Mouse (Mus musculus): ENCODE data around the gene Gm21149.
"Not testable (repeated sequence)": the region's sequence is repeated elsewhere in the genome, so short reads cannot be mapped to it uniquely, and the experiment has no call there.

Gm21149 gene

DNA sequence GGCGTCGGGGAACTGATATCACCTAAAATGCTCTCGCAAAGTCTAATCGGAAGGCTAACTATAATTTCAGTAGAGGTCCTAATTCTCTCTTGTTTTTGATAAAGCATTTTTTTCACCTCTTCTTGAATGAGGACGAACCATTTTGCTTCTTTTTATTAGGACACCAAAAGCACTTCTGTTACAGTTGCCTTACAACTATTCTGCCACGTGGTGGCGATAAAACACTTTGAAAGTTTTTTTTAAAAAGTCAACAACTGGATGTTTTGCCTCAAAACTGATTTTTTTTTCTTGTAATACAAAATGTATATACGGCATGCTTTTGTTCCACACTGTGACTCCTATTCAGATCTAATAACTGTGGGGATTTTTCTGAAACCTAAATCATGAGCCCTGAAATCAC is 14.7 kb downstream of the Gm21149 start:
- not testable (repeated sequence) for DNase-seq (ENCODE audit: low read depth)

DNA sequence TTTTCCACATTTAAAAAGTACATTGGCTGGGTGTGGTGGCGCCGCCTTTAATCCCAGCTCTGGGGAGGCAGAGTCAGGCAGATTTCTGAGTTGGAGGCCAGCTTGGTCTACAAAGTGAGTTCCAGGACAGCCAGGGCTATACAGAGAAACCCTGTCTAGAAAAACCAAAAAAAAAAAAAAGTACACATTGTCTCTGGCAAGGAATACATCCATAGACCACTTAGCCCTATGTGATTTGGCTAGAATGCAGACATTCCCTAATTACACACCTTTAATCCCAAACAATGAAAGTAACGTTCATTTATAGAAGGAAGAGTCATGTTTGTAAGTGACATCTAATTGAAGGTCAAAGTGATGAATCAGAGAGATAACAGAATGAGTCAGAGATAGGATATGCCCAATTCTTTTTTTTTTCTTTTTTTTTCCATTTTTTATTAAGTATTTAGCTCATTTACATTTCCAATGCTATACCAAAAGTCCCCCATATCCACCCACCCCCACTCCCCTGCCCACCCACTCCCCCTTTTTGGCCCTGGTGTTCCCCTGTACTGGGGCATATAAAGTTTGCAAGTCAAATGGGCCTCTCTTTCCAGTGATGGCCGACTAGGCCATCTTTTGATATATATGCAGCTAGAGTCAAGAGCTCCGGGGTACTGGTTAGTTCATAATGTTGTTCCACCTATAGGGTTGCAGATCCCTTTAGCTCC is 18.3 kb downstream of the Gm21149 start:
- not testable (repeated sequence) for DNase-seq (ENCODE audit: low read depth)

Measured in fibroblast of lung, adult 2 months (primary cell).